Mouse (Mus musculus) large intestine, adult 2 months (tissue): Measurements from ENCODE around the gene Thsd7b. TPM values are rescaled to one million over a fixed set of nuclear protein-coding genes. Genes with fewer than 3 reads are reported as not detected.
"Not testable (repeated sequence)": the region's sequence is repeated elsewhere in the genome, so short reads cannot be mapped to it uniquely, and the experiment has no call there.

Experiments used
- DNase-seq: peaks from one replicate; pipeline ENCODE4 v3.0.0-alpha.2; 2012; ENCODE audit warnings: low read depth, low spot score
- WGBS: fragments of 180-500 bp; shearing (Covaris S2); methylation state at CpG from one replicate; pipeline ENCODE4 v1.1.7; 2018; 5-methylcytosine and 5-hydroxymethylcytosine counted together
- polyA plus RNA-seq: library from polyadenylated mRNA; depleted of rRNA; stranded (reverse); fragments of >200 nt; gene quantifications from 2 replicates; pipeline ENCODE4 v1.2.3, GENCODE M21; 2012

Thsd7b gene
- polyA plus RNA-seq, 1 experiment = 0.25 TPM

DNA sequence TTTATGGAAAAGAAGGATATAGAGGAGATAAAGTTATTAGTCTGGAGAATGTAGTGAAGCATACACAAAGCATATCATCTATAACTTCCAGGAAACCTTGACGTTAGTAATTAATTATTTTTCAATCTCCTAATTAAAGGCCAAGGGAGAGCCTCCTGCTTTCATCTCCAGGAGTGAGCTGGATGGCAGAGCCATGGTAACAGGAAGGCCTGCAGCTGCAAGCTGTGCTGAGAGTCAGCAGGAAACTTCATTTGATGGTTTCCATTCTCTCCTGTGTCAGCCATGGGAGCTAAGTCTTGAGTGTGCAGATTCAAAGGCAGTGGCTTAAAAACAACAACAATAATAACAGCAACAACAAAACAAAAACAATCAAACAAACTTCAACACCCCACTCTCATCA is 507.5 kb downstream of the Thsd7b start:
- no peak for DNase-seq
- WGBS = 81% methylated on average over 1 of the region's 1 CpGs

DNA sequence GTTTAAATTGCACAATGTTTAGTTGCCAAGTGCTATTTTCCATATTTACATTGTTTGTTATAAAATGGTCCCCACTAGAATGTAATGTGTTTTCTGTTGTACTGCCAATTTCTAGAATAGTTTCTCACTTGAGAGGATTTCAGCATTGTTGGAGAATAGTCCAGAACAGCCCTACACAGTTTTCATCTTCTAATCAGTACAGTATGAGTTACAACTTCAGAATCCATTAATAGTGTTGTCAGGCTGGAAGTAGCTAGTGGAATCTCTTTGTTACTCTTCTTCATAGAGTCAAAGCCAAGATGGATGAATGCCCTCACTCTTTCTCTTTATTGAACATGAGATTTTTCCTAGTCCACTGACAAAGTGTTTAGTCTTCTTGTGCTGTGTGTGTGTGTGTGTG is 525.4 kb downstream of the Thsd7b start:
- DNase-seq = no peak

DNA sequence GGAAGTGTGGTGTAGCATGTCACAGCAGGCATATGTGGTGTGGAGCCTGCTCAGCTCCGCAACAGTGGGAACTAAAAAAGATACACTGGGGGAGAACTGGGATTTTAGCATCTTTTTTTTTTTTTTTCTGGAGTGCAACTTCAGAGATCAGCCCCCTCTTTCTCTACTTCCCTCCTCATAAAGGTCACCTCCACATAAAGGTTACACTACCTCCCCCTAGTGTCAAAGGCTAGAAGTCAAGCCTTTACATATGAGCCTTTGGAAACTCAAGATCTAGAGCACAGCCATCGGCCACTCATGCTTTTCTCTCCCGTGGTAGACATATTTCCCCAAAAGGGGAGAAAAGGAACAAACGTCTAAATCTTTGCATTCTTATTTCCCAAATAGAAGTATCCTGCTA is 553.8 kb downstream of the Thsd7b start:
- WGBS = 71% methylated on average over 4 of the region's 4 CpGs
- no peak for DNase-seq

DNA sequence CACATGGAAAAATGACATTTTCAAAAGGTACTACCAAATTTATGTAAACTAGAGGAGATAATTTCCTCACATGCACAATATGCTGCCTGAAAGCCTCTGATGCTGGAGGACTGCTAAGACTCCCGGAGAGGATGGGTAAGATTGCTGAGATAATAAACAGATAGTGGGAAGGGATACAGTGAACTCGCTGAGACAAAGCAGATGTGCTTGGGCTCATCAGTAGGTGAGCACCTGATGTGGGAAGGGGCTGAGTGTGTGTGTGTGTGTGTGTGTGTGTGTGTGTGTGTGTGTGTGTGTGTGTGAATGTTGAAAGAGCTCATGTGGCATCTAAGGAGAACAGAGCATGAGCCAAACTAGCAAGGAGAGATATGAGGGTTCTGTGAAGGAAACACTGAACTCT is 564.2 kb downstream of the Thsd7b start:
- WGBS = 55% methylated on average over 2 of the region's 2 CpGs
- no peak for DNase-seq

DNA sequence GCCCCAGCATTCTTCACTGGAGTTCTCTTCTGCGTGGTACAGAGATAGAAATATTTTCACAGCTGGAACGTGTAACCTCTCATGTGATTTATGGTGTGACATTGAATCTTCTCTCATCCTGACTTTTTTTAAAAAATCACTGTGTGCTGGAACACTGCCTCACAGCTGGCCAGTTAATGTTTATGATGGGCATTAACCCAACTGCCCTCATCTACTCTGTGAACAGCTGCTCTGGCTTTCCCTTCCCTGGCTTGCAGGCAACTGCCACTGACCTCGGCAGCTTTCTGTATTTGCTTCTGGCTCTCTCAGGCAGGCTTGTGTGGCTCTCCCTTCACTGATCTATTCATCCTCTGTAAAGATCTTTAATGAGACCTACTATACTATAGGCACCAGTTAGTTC is 564.7 kb downstream of the Thsd7b start:
- WGBS = 18% methylated on average over 3 of the region's 3 CpGs
- DNase-seq = no peak

DNA sequence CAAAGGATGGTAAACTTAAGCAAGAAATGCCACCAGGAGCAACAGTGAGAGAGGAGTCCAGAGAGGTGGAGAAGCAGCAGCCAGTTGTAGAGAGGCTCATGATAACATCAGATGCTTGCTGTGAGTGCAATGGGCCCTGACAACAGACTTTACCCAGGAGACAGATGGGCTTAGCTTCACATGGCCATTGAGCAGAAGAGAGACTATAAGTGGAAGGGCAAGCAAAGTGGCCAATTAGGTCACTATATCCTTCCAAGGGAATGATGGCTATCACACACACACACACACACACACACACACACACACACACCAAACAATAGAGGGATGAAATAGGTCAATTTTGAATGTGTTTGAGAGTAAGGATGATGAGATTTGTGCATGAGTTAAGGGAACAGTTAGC is 565.4 kb downstream of the Thsd7b start:
- DNase-seq = no peak

DNA sequence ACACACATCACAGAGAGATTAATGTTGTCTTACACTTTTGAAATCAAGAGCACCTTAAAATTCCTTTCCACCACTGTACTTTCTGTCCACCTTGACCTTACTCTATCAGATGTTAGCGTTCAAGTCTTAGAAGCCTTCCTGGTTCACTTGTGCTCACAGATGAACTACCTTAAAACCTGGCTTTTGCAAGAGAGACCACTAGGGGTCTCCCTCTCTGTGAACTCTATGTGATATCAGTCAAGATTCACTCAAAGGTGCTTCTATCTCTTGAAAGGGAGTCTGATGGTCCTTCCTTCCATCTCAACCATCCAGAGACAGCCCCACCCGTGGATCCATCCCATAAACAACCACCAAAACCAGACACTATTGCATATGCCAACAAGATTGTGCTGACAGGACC is 570.3 kb downstream of the Thsd7b start:
- WGBS = 33% methylated on average over 2 of the region's 2 CpGs

DNA sequence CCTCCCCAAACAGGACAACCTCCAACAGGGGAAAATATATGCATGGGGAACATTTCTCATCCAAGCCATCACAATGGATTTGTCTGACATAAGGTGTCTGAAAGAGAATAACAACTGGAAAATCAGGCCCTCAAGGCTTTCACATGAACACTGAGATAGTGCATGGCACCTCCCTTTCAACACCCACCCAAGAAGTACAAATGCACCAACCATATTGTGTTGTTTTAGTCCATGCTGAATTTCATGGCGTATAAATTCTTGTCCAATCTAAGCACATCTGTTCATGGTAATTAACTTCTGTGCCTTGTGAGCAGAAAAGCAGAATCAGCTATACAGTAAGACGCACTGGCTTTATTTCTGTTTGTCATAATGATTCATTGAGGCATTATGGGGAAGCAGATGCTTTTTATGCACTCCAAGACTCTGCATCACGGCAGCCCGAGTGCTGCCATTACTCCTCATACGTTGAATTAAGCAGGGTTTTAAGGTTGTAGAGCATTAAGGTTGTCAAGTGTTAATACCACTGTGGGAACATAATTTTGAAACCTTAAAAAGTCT is 577.0 kb downstream of the Thsd7b start:
- 81% methylated on average over 5 of the region's 5 CpGs for WGBS
- DNase-seq = no peak

More for the DNA sequence above, 570.3 kb downstream of the Thsd7b start:
- no peak for DNase-seq

DNA sequence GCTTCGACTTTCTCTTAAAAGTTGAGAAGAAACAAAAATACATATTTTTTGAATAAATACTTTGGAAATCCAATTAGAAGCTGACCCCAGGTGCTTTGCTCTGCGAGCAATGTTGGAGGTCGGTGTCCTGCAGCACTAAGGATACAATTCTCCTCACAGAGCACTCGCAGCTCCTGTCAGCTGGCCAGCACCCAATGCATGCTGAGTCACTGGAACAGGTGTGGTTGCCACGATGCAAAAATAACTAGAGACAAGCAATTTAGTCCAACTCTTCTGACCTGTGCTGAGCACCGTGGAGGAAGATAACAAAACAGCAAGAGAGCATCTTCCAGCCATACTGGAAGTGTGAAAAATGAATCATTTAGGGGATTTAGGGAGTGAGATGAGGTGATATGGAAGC is 594.6 kb downstream of the Thsd7b start:
- DNase-seq = no peak
- WGBS = 56% methylated on average over 6 of the region's 6 CpGs

DNA sequence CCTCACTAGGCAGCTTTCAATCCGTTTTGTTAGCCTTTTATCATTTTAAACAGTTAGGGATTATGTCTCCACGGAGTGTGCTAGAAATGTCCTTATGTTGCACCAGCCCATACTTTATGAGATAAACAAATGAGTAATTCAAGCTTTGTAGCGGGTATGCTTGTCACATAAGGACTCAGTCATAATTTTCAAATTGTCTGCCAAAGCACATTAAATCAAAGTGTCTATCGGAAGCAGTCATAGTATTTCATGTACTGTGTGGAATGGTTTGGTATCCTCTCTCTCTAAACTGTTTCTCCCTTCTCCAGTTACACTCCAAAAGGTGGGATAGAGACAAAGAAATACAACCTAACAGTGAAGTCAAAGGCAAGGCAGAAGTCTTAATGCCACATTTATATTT is 601.3 kb downstream of the Thsd7b start:
- DNase-seq = no peak

DNA sequence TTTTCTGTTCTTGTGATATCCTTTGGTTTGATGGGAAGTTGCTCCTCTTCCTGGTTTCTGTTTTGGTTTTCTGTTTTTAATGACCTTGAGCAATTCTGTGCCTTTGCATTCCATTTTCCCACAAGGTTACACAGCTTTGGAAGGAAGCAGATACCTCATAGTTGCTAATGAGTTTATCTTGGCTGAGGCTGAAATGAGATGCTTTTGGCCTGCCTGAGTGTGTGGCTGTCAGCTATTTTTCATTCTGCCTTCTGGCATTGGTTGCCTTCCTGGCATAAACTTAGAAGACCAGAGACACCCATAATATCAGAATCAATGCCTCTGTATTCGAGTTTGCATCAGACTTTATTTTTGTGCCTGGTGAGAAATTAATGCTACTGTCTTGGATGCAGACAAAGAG is 614.8 kb downstream of the Thsd7b start:
- WGBS = 31% methylated on average over 1 of the region's 1 CpGs
- no peak for DNase-seq

More for the DNA sequence above, 601.3 kb downstream of the Thsd7b start:
- 57% methylated on average over 4 of the region's 4 CpGs for WGBS

DNA sequence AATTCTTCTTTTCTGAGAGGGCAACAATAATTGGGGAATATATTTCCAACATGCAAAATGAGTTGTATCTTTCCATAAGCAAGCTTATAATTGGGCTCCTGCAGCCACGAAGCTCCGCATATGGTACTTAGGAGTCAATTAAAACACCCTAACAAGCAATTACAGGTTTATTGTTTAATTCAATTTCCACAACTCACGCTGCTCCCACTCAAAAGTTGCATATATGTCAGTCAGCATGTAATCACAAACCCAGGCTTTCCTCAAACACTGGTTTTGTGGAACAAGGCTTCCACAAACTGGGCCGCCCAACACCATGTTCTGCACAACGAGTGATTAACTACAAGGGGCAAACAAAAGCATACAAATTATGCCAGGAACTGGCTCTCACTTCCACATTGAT is 625.0 kb downstream of the Thsd7b start:
- 73% methylated on average over 5 of the region's 5 CpGs for WGBS
- no peak for DNase-seq

DNA sequence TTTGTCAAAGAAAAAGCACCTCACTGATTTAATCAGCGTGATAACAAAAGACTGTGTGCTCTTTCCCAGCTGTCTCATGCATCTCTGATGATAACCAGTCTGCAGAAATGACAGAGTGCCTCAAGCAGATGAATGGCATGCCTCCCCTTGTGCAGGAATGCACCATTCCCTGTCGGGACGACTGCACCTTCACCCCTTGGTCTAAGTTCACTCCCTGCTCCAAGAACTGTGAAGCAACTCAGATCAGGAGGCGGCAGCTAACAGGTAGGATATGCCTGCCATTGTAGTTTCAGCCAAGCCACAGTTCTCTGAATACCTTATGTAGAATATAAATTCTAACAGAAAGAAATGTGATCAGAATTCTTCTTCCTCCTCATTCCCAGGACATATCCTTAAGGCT is 642.4 kb downstream of the Thsd7b start:
- 26% methylated on average over 4 of the region's 4 CpGs for WGBS
- DNase-seq = no peak

DNA sequence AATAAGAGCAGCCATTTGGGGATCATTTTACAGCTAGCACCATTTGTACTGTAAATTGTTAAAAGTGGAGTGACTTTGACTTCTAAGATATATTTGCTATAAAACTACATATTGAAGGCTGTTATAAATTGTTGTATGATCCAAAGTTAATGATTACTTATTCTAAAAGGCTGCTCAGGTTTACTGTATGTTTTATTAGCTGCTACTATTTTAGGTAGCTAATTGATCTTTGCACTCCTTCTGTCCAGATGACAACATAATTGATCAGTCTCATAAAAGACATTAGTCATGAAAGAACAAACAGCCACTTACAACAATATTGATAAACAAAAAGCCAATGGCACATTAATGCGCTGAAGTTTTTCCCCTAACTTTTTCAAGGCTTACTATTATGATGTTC is 644.5 kb downstream of the Thsd7b start:
- 70% methylated on average over 1 of the region's 1 CpGs for WGBS

DNA sequence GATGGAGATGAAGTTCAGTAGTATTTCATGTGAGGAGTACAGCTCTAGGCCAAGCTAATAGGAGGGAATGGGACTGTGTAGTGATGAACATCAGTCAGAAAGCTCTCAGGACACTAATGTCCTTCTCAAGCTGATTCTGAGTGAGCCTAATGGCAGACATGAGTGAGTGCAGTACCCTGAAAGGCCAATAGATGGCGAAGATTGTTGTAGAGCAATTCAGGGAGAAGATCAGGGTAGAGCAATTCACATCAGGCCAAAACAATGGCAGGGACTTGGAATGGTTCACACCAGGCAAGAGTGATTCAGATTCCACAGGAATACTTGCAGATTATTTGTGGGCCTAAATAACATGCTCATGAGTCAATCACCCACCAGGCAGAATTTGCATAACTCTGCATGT is 646.3 kb downstream of the Thsd7b start:
- 41% methylated on average over 1 of the region's 1 CpGs for WGBS
- peak; percentile 4 for DNase-seq

More for the DNA sequence above, 644.5 kb downstream of the Thsd7b start:
- no peak for DNase-seq

DNA sequence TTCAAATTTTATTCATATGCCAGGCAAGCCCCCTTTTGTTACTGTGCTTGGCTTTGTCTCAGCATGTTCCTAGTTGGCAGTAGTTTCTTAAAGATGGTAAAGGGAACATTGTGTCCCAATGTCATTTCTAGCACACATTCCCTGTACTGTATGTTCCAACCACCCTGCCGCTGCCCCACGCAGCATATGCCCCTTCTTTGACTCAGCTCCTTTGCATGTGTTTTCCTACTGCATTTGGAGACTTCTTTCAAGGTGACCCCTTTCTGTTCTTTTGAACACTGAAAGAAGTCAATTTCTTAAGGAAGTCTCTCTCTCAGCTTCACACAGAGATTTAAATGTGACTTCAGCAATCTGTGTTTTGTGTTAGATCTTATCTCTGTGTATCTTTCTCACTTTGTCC is 657.9 kb downstream of the Thsd7b start:
- DNase-seq = no peak
- WGBS = 96% methylated on average over 2 of the region's 2 CpGs

DNA sequence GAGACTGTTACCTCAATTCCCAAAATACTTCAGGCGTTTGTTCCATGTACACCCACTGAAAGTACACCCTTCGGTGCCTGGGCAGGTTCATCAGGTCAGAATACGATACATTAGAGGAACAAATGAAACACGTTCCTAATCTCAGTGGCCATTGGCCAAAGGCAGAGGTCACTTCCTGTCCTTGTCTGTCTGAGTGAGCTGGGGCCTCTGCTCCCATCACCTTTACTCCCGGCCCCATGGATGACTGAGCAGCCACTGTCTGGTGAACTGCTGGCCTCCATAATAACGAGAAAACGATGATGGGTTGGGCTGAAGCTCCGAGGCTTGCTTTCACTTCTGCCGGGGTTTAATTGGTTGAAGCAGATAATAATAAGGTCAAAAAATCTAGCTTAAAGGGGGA is 670.0 kb downstream of the Thsd7b start:
- no peak for DNase-seq
- WGBS = 64% methylated on average over 9 of the region's 9 CpGs

DNA sequence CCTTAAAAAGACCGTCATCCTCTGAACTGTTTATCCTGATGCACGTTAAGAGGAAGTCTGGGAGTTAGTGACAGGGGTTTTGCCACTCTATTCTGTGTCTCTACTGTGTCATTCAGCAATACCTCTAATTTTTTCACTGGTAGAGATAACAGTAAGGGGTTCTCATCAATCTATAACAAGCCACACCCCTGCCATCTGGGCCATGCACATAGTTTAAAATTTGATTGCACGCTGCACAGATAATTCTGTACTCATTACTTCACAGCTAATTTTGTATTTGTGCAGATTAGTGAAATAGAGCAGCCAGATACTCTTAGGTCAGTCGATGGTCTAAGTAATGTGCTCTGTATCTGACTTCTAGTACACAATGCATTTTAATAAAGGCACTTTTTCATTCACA is 673.9 kb downstream of the Thsd7b start:
- WGBS = 59% methylated on average over 4 of the region's 4 CpGs
- no peak for DNase-seq

DNA sequence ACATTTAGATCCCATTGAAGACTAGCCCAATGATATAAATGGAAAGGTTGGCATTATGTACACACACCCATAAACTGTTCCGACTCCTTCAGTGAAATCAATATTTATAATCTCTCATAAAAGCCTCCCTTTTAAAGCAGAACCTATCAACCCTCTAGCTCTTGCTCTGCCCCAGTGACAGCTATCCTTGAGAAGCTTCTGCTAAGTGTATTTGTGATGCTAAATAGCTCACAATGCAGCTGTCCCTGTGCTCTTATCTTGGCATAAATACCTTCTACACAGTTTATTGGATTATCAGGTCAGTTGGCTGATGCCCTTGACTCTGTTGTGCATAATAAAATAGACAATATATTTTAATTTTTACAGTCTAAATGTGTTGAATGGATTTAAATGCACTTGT is 682.4 kb downstream of the Thsd7b start:
- WGBS = 16% methylated on average over 1 of the region's 1 CpGs

DNA sequence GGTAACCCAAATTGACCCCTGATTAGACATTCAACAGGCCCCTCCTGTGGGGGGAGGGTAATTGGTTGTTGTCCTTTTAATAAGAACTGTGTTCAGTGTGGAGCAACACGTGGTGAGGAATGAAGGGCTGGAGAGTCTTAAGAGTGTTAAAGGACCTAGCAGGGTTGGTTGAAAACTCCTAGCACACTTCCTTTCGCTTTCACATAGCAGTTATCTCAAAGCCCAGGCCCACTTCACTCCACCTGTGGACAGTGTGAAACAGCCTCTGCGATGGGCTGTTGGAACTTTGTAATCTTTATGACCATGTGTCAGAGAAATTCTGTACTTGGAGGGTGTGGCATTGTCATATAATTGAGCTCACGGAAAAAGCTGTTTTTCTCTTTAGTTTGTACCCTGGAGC is 683.5 kb downstream of the Thsd7b start:
- peak; percentile 8 for DNase-seq
- 24% methylated on average over 4 of the region's 4 CpGs for WGBS

More for the DNA sequence above, 682.4 kb downstream of the Thsd7b start:
- no peak for DNase-seq

DNA sequence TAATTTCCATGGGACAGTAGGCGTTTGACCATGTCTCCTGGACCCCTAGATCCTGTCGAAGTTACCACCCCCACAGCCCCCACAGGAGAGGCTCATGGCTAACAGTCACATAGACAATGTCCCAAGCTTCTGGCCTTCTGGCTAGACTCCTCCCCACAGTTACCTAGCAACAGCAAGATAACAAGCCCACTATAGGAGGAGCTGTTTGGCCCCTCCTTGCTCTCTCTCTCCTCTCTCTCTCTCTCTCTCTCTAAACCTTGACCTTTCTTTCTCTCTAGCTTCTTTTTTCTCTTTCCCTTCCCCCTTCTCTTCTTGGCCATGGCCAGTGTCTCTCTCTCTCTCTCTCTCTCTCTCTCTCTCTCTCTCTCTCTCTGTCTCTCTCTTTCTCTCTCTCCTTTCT is 686.2 kb downstream of the Thsd7b start:
- WGBS = 63% methylated on average over 2 of the region's 2 CpGs

DNA sequence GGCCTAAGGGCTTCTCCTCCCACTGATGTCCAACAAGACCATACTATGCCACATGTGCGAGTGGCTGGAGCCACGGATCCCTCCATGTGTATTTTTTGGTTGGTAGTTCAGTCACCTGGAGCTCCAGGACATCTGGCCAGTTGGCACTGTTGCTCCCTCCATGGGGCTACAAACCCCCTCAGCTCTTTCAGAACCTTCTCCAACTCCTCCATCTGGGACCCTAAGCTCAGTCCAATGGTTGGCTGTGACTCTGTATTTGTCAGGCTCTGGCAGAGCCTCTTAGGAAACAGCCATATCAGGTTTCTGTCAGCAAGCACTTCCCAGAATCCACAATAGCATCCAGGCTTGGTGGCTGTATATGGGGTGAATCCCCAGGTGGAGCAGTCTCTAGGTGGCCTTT is 690.1 kb downstream of the Thsd7b start:
- WGBS = 85% methylated on average over 2 of the region's 2 CpGs
- DNase-seq = no peak

More for the DNA sequence above, 686.2 kb downstream of the Thsd7b start:
- DNase-seq = not testable (repeated sequence)
